Mouse (Mus musculus) neutrophil, adult 5-6 weeks (primary cell): ENCODE results near the gene Hs6st3. TPM values are rescaled to one million over a fixed set of nuclear protein-coding genes. Genes with fewer than 3 reads are reported as not detected.

ENCODE experiments used
- ATAC-seq: fragments of 151-379, 151-347 bp; 2 replicates; pipeline ENCODE4 v1.8.0; 2017; ENCODE audit warnings: mild to moderate bottlenecking, moderate TSS enrichment; ENCODE audit not compliant: insufficient number of reproducible peaks, poor library complexity, low FRiP score, severe bottlenecking; ENCODE audit errors: extremely low read depth
- total RNA-seq: library from RNA; stranded (forward); fragments of 200-1000 nt; gene quantifications from 2 replicates; pipeline ENCODE4 v1.2.3, GENCODE M21; 2017

Gene Hs6st3
- total RNA-seq, 1 experiment from 2014 or later: not detected

- no peak for ATAC-seq
These were observed 263.5 kb downstream of the Hs6st3 start for GRCm38 (mm10) chr14:119401618-119402017.

DNA sequence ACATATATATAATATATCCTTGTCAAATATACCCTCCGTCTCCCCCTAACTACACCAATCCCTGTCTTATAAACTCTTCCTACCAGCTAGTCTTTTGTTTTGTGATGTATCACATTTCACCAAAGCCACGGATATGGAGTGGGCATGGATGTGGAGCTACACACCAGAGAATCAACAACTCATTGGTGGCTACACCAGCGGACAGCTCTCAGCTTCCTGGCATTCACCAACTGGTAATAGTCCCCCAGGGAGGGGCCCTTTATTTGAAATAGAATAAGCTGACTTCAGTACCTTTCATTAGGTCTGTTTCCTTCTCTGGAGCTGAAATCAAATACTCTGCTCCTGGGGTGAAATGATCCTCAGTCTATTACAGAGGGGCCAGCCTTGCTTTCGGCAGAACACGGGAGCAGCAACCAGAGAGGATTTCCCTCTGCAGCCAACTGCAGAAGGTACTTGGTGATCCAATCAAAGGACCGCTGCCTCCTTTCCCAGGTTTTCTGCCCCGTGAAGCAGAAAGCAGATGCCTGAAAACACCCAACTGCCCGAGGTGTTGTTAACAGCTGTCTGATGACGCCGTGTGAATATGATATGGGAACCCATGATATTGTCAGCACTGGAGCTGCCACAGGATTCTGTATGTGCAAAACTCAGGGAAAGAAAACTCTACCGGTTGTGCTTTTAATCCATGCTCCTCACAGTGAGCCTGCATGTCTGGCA is 271.4 kb downstream of the Hs6st3 start:
- ATAC-seq: no peak

DNA sequence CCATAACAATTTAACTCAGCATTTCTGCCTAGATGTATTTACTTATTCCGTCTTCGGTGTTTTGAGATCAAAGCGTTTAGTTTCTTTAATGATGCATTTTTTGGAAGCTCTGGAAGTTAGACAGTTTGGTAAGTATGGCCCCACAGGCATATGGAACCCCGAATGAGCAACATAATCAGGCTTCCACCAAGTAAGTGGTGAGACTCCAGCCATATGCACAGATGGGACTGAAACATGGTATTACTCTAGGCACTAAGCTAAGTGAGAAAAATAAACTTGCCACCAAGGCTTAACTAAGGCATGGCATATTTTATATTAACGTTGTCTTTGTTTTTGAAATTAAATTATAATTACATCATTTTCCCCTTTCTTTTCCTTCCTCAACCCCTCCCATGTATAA is 284.8 kb downstream of the Hs6st3 start:
- ATAC-seq: no peak

DNA sequence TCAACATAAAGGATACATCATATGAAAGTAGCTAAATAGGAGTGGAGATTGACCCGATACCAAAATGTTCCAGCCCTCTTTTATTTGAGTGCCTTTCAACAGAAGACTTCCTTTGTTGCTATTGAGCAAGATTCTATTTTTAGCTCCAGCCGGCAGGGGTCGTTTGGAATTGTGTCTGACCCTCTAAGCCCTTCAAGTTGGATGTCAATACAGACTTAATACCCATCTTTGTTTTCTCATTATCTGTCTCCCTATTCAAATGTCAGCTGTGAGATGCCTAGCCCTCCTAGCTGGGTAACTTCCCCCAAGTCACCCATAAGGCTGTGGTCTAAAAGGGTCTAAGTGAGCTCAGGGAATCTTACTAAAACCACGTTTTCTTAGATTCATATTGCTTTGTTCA is 312.3 kb downstream of the Hs6st3 start:
- ATAC-seq: no peak

DNA sequence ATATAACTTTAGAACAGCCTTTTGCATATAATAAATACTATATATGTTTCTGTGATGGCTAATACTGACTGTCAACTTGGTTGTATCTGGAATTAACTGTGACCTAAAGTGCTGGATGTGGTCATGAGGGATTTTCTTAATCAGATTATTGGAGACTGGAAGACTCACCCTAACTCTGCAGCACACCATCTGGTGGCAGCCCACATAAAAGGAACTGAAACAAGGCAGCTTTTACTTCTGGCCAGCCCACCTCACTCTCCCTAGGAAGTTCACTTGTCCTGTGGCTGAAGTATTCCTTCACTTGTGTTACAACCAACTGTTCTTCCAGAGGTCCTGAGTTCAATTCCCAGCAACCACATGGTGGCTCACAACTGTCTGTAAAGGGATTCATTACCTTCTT is 313.5 kb downstream of the Hs6st3 start:
- no peak for ATAC-seq

DNA sequence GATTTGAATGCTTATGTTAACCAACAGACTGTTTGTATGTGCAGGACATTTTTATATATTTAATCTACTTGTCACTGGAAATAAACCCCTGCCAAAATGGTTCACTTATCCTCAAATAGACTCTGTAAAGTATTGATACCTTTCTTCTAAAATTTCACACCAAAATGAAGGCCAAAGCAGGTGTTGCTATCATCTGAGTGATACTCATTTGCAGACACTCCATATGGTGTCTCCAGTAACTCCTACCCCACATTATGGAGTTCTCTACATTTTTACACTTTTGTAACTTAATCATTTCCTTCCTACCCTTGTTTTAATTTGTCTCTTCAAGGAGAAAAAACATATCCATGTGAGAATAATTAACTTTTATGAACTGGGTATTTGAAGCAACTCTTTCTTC is 314.2 kb downstream of the Hs6st3 start:
- ATAC-seq: no peak

DNA sequence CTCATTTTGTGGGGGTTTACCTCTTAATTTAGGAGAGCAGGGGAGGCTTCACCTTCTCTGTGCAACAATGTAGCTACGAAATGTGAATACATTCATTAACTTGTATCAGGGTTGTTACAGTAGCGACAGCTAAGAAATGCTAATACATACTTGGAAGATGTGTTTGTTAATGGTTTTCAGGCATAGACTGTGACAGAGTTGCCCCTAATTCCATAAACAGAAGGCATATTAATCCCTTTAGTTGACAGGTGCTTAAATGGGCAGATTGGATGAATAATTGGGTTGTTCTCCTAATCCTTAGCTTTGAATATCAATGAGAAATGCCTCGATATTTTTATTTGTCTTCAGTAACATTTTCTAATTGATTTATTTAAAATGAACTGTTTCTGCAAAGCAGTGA is 314.7 kb downstream of the Hs6st3 start:
- no peak for ATAC-seq

- no peak for ATAC-seq
These were observed 326.2 kb downstream of the Hs6st3 start for GRCm38 (mm10) chr14:119464308-119464707.

GRCm38 (mm10) chr14:119464883-119465282 is 326.7 kb downstream of the Hs6st3 start:
- ATAC-seq: no peak

GRCm38 (mm10) chr14:119466899-119467588 is 328.9 kb downstream of the Hs6st3 start:
- ATAC-seq: no peak

DNA sequence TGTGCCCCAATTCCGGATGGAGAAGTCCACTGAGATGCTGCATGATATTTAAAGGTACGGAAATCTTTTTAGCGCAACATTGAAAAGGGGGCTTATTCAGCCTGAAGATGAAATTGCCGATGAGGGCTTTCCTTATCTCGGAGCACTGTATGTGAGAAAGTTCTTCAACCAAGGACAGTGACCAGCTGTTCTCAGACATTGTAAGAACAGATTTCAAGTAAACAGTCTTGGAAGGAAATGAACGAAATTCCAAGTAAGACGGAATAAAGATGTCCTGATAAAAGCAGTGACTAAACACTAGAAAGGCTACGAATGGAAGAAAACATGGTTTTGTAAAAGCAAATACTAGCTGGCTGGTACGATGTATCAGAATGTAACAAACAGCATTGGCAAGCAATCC is 338.4 kb downstream of the Hs6st3 start:
- ATAC-seq: no peak

DNA sequence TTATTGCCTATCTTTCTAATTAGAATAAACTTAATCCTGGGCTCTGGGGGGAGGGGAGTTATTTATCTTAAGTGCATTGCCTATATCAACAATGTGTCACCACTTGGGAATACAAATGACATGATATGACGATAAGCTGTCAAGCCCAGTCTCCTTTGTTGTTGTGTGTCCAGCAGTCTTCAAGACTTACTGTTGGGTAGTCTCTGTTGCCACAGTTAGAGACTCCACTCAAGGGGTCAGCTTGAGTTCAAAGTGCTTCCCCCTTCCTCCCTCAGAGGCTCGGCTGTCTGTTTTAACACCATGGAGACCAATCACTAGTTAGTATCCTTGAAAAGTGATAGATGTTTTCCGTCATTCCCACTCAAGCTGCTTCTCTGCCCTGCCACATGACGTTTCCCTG is 339.7 kb downstream of the Hs6st3 start:
- no peak for ATAC-seq

DNA sequence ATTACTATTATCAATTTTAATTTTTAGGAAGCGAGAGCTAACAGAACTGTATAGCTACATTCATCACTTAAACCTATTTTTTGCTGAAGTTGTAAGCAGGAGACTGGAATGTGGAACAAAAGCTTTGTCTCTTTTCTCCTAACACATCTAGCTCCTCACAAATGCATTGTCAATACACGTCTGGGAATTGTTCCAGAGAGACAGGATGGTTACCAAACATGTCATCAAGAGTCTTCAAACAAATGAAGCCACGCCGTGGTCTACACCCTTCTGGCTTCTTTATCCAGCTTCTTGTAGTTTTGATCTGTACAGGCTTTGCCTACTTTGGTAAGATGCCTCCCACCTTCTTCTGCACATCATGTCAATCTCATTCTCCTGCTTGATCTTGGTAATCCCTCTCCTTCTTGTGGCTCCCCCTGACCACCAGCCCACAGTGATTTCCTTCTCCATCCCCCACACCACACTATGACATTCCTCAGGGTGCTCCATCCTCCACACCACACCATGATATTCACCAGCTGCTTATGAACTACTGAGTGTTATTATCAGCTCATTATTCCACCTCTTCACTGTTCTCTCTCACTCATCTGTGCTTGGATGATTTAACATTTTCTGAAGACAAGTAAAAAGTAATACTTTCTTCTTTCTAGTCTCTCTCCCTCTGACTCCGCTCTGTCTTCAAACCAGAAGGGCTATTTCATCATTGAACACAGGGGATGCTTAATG is 351.0 kb downstream of the Hs6st3 start:
- no peak for ATAC-seq

DNA sequence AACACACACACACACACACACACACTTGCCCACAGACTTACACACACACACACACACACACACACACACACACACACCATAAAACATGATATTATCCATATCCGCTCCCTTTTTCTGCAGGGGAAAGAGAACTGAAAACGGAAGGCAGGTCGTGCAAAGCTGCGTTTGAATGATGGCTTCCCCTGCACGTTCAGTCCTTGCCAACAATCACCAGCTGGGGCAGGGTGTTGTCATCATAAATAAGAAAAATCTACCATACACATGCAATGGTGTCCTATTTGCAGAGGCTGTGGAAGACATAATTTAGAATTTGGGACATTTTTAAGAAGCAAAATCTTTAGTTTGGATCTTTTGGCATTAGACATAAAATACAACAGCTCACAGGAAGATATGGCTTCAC is 382.5 kb downstream of the Hs6st3 start:
- no peak for ATAC-seq

GRCm38 (mm10) chr14:119521056-119521455 is 382.9 kb downstream of the Hs6st3 start:
- ATAC-seq: no peak

DNA sequence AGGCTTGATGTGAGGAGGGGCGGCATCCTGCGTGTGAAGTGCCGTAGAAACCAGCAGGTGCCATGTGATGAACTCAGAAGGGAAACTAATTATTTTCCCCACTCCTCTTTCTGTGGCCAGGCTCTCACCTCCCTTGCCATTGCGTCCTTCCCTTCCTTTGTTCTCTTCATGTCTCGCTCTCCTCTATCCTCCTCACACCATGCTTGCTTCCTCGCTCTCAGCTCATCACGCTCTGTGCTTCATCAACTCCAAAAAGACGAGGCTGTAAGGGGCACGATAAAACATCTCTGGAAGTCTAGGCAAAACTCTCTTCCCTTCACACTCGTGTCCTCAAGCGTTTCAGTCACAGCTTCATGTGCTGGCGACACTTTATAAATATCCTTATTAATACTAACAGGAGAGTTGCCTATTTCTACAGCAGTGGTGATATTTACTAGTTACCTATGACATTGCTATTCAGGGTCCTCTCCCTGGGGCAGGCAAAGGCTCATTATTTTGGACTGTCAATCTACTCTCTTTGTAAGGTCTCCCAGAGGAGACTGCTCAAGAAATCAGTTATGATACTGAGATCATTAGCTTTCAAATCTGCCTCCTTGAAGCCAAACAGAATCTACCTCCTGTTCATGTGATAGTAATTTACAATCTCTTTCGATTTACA is 394.9 kb downstream of the Hs6st3 start:
- ATAC-seq: no peak

GRCm38 (mm10) chr14:119540505-119540904 is 402.4 kb downstream of the Hs6st3 start:
- ATAC-seq: no peak

- no peak for ATAC-seq
These were observed 406.5 kb downstream of the Hs6st3 start for GRCm38 (mm10) chr14:119544596-119544995.

- ATAC-seq: no peak
These were observed 420.2 kb downstream of the Hs6st3 start for GRCm38 (mm10) chr14:119558356-119558755.
